Mouse (Mus musculus): ENCODE measurements around the gene Cpb2.
A peak's percentile ranks its signal among the peaks of the same experiment; 100 is the strongest.

Gene Cpb2

DNA sequence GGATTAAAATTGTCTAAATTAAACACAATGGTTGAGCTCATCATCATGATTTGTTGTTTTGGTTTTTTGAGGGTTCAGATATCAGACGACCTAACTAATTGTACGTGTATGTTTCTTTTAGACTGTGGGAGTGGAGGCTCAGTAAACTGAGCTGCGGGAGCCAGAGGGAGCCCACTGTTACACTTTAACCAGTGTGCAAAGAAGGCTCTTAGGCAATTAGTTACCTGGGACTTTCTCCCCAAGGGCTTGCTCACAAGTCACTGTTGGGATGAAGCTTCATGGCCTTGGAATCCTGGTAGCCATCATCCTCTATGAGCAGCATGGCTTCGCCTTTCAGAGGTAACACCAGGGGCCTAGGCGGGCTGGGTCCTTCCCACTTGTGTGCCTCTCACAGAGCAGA, at the start of gene Cpb2:
TSS of gene Cpb2 (plus strand) at position 201 of the 400 bp plus-strand sequence.
- no peak for DNase-seq

DNA sequence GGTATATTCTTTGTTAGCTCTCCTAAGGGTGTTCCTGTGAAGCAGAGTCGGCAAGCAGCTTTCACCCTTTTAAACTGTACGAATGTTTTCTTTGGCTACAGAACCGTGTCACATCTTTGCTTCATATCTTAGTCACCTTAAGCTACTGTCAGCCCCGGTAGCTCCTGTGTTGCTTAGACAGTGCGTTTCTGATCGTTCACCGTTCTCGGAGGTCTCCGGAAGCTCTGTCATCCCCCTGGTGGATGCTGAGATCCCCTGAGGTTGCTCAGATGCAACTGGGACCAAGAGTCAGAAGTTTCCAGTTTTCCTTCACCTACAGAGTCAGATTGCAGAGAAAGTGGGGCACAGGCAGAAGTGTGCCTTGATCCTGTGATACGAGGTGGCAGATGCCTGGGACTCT, 49.7 kb upstream of the Cpb2 start:
- DNase-seq, result no peak

DNA sequence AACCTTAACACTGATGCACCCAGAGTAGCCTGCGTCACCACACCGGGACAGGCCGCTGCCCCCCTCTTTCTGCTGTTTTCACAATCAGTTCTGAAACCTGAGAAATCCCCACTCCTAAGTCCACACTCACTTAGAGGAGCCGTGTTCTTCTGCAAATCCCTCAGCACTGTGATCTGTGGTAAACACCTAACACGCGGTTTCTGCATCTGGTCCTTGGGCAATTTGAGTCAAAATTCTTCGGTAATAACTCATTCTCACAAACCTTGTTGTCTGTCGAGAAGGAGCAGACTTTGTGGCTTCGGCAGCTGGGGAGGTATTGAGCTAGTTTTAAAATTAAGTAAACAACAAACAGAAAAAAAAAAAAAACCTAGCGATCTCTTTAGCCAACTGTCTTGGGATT, 49.2 kb upstream of the Cpb2 start:
- DNase-seq, result no peak

DNA sequence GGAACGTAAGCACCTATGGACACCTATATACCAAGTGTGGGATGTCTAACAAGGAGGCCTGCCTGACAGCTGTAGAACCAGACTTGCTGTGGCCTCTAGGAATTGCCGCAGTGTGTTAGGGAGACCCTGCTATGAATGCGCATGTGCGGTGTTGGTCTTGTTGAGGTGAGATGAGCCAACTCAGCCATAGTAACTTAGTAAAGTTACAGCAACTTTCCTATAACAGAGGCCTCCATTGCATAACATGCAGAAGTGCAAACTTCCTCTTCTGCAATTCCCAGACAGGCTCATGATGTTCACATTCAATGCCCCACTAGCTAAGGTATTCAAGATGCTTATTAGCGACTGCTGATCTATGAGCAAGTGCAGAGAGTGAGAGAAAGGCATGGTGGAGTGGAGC, 46.6 kb upstream of the Cpb2 start:
- no peak for DNase-seq

DNA sequence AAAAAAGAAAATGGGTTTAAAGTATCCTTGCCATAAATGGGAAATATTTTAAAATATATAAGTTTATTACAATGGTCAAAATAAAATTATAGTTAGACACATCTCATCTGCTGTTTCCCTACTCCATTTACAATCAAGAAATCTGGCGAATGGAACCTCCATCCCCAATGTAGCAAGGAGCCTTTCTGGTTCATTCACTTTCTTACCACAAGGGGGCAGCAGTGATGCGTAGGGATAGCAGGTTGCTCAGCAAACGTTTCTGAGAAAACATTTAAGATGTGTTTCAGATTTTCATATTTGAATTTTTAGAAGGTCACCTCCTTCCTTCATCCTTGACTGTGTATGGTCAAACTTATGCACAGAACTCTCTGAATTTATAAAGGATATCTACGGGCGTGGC, 45.1 kb upstream of the Cpb2 start:
- no peak for DNase-seq

DNA sequence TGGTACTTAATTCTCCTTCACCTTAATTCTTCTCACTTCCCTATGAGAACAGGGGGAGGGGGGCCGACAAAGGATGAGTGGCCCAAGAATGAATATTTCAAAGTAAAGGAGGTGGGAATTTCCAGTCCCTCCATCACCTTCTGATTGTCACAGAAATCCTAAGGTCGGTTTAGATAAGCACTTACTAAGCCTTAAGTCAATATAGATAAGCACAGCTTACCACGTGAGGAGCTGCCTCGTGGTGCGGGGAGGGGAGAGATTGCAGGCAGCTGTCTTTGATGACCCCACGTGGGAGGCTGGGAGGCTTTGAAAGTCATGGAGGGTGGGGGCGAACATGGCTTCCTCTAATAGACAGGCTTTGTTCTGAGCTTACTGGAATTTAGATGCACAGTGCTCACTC, 44.4 kb upstream of the Cpb2 start:
- DNase-seq, result no peak

DNA sequence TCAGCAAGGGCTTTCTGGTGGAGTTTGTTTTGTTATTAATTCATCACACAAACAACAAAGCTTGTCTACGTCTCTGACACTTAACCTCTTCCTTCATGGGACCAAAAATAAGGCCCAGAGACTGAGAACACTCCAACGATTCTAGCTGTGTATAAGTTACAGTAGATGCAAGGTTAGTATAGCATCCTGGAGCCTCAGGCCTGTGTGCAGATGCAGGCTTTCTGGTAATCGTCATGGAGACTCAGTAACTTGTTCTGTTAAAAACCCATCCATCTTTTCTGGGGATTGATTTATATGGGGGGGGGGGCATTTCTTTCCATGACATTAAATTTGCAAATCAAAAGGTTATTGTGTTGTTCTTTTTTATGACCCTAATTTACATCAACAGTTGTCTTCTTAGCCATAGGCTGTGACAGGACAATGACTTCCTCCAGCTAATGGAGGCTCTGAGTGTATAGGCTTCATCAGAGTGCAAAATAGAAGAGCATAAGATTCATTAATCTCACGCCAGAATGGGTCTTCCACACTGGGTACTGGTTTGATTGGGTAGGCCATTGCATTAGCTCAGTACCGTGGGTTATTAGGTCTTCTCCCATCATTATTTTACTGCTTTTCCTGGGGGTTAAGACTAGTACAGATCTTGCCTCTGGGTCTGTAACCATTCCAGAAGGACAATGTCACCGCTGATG, 36.6 kb upstream of the Cpb2 start:
- DNase-seq, result no peak

DNA sequence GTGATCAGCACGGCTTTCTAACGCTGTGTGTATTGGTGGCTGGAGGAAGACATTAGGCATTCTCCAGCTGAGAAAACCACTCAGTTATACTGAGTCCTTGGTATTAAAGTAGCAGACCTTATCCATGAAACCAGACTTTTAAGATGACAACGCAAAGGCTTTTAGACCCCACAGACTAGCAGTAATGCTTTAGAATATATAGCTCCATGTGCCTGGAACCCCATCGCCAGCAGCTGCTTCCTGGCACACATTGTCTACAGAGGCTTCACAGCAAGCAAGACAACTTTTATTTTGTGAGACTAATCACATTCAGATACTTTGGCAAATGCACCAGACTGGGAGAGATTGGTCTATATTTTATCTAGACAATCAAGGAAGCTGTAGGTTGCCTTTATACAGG, 35.8 kb upstream of the Cpb2 start:
- no peak for DNase-seq

DNA sequence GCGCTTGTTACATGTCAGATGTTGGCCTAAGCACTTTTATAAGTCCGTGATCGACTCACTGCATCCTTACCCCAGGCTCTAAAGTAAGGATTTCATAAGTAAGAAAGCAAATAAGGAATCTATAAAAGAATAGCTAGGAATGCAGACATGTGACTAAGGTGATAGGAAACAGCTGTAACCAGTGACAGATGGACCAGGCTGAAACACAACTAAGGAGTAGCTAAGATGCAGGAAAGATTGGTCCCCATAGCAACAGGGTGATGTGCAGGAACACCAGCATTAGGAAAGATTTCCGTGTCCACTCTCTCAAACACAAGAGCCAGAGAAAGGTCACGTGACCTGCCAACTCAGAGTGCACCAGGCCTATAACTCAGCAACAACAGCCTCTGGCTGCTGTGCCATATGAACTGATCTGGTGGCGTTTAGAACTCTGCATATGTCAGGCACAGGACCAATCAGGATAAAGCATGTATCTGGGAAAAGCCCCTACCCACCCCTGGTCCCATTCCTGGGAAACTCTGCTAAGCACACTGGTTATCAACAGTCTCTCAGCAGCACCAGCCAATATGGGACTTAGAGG, 33.4 kb upstream of the Cpb2 start:
- no peak for DNase-seq

DNA sequence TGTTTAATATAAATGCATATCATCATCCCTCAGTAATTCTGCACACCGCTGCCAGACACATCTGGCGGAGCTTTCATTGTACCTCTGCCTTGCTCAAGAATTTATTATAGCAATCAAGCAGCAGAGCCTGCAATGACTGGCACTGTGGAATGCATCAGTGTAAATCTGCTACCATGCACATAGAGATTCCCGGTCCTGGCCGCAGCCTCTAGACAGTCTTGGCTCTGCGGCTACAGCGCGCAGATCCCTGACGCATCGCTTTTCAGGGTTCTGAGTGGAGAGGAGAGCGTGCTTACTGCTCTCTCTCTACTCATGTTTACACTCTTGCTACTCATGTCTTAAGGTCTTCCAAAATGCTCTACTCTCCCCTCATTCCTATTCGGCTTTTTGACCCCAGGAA, 28.3 kb upstream of the Cpb2 start:
- DNase-seq, result no peak

DNA sequence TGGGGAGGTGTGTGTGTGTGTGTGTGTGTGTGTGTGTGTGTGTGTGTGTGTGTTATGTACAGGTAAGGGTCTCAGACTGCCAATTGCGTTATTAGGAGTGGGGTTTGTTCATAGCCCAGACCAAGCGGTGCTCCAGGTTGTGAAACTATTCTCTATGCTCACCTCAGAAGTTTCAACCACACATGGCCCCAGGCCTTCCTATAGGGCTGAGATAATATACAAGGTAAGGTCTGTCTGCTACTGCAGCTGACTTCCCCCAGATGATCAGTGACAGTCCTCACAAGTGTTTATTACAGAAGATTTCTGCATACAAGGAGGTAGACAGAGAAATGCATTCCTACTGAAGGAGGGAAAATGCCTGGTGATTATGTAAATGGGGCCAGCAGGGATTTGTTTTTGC, 23.2 kb upstream of the Cpb2 start:
- DNase-seq, result no peak

DNA sequence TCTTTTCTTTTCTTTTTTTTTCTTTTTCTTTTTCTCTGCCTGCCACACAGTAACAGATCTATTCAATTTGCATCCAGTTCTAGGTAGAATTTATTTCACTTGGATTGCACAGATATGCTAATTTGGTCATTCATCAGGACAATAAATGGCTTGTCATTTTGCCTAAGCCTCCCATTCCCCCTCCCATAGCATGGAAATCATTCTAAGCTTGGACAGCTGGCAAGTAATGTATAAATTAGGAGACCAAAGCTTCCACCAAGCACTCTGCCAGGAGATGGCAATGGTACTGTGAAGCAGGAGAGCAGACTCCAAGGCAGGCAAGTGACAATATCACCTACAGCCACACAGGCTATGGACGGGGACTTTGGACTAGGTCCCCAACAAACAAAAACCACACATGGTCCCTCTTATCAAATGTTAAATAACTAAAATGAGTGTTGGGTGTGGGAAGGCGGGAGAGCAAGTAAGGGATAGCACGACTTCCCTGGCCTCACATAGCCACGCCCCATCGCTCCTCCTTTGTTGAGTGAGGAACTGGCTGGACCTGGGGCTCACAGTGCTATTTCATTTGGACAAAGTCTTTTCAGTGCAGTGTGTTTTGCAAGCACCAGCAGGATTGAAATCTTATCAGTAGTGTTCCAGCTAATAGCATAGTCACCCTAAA, 22.7 kb upstream of the Cpb2 start:
- DNase-seq, result no peak

DNA sequence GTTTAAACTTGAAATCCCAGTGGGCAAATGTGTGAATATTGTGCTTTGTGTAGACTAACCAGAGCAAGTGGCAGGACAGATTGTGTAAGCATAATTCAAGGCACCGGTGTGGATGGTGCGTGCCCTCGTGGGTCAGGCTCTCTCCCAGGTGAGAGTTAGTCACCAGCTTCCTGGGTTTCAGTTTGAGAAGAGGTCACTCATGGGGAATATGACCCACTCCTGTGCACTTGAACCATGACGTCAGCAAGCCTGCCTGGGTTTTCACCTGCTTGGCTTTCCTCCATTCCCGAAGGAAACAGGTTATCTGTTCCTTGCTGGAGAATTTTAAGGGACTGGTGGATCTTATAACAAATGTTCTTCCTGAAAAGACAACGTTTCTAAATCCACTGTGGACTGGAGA, 19.7 kb upstream of the Cpb2 start:
- no peak for DNase-seq

DNA sequence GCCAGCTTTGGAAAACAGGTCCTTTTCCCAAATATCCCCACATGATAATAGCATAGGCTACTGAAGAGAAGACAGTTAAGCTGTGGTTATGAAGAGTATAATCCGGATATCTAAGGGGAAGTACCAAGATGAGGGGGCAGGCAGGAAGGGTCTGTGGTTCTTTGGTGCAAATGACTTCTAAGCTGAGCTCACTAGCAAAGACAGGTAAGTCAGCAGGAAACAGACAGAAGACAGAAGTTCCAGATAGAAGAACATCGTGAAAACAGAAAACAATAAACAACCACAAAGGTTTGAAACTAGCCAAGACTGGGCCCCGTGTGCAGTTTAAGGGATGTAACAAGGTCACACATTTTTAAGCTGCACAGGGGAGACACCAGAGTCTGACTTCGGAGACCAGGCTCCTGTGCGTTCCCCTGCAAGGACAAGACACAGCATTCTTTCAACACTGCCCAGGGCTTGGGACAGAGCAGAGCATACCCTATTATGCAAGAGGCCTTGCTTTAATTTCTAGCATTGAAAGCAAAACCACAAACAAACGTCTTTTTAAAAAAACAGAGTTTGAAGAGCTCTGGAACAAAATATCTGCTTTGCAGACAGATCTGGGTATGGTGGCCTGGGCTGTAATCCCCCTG, 14.5 kb upstream of the Cpb2 start:
- no peak for DNase-seq

DNA sequence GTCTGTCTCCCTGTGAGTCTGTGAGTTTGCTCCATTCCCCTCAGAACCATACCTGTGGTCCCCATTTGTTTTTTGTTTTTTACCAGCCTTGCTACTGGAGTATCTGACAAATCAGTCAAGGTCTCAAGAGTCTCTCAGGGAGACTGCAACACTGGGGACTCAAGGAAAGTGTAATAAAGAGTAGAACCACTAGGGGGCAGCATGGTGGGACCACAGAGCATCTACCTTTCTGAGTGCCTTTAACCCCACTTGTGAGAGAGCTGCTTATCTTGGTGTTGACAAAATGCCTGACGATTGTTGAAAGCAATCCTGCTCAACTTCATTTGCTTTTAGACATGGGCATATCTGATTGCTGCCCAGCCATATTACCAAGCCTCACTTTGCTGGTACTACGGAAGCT, 12.3 kb upstream of the Cpb2 start:
- peak in 1 of 2 experiments; percentile 21 for DNase-seq

DNA sequence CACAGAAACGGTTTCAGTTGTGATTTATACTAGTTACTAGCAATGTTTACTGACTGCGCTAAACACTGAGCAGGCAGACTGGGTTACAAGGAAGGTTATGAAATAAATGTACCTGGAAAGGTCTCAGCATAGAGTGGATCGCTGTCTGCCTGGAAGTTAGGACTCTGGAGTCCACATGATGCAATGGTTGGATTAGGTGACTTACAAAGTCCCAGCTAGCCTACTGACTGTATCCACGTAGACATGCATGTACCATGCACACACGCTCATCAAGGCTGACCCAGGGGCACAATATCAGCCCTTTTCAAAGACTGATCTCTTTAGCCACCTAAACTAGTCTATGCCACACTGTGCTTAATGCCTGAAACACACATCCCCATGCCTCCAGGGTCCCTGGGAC, 9.0 kb upstream of the Cpb2 start:
- DNase-seq, result no peak

DNA sequence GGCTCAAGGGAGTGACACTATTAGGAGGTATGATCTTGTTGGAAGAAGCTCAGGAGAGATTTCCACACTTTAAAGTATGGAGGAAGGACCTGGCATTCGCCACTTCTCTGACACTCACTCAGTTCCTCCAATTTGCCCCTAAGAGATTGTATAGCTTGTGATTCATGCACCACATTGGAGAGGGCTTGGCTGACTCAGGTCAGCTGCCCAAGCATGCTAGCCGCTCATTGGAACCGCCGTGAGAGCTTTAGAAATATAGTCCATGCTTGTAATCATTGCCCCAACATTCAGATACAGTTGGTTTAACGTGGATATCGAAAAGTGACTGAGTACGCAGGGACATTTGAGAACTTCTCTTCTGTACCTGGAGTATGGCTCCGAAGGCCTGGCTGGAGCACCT, 6.5 kb upstream of the Cpb2 start:
- DNase-seq, result no peak

DNA sequence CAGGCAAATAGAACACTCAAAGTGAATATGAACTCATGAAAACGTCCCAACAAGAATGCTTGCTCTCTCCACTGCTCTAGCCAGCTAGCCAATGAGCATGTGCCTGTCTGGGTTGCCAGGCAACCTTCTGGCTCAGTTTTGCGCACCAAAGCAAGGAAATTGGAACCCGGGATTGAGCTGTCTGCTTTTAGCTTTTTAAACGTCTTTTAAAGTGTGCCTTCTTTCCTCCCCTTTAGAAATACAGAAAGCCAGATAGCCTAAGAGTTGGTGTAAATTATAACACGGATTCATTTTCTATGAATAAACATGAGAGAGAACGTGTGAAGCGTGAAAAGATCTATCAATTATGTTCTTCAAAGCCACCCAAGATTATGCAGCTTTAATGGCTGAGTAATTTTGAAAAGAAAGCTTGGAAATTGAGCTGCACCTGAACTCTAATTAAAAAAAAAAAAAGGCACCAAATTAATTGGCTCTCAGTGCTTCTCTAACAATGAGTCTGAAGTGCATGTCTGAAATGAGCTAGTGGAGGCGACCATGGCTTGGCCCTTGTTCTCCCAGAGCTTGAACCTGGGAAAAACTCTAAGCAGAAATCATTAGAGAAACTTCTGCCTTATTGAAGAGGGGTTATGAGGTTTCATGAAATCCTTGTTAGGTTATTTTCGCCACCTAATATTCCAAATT, 6.0 kb upstream of the Cpb2 start:
- no peak for DNase-seq

DNA sequence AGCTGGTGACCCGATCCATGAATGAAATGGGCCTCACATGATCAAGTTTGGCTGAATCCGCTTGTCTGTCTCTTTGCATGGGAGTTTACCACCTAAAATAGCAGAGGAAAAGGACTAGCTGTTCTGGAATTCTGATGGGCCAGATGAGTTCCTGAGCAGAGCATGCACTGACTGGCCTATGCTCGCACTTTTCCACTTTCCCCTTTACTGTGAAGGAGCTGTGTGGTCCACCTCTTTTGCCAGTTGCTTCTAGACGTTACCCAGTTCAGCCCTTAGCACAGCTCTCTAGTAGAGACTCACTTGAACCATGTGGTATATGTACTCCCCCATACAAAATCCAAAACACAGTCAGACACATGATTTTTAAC, 5.5 kb upstream of the Cpb2 start:
- no peak for DNase-seq

DNA sequence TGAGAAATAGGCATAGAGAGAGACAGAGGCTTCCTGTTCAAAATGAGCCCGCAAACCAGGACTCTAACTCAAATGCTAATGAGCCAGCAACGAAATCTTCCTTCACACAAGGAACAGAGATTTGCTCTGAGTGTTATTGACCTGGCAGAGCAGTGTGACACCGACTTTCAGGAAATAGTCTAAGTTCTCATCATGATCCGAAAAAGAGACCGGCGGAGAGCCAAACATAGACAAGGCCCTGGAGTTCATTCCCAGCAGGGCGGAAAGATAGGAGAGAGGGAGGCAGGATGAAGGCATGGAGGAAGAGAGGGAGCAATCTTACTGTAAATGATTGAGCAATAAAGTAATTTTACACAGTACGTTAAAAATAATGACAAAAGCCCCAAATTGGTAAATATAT, 5.0 kb upstream of the Cpb2 start:
- no peak for DNase-seq

DNA sequence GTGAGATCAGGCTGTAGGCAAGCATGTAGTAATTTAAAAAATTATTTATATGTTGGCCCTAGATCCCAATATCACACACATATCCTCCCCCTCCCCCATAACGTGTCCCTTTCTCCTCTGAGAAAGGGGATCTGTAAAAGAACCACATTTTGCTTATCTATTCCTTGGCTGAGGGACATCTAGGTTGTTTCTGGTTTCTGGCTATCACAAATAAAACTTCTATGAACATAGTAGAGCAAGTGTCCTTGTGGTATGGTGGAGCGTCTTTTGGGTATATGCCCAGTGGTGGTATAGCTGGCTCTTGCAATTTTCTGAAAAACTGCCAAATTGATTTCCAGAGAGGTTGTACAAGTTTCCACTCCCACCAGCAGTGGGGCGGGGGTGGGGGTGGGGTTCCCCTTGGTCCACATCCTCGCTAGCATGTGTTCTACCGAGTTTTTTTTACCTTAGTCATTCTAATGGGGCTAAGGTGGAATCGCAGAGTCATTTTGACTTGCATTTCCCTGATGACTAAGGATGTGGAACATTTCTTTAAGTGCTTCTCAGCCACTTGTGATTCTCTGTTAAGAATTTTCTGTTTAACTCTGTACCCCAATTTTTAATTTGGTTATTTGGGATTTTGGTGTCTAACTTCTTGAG, 3.9 kb upstream of the Cpb2 start:
- DNase-seq, result no peak

DNA sequence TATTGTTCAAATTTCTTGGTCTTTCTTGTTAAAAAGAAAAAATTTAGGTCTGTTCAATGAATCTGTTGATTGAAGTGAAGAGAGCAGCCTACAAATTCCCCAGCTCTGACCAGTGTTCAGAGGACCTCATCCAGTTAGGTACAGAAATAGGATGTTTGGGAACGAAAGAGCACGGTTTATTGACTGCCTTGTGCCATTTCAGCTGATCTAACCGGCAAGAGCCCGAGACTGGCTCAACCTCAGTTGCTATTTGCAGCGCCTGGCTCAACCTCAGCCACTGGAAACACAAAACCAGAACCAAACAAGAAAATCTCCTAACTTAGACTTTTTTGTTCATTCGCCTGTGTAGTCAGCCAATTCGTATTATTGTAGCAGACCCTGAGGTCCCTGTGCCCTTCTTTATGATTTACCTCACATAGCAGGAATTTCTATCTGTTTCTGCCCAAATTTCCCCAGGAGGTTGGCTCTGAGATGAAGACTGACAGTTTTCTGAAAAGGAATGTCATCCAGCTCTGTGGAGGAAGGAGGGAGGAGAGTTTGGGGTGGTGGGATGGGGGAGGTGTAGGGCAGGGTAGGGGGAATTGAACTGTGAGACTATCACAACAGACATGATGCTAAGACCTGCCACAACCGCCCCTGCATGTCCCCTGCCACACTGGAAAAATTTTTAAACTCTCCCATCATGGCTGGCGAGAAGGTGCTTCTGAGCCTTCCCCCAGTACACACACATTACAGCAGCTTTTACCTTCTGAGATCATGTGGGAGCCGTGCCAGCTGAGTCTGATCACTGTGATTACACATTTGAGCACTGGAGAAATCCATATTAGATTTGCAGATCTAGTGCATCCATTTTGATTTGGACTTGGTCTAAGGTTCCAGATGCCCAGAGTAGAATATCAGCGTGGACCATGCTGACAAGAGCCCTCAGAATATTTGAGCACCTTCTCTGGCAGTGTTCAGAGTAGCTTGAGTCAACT, 4.2 kb downstream of the Cpb2 start:
- DNase-seq, result no peak
